Mouse (Mus musculus) lung, adult 18-20 months (tissue): ENCODE data around the gene Pex26.

ENCODE experiments used
- DNase-seq, 2 experiments: peaks; one replicate each; pipeline ENCODE4 v3.0.0; 2022; ENCODE audit warnings: mixed read lengths in 2 of 2

Gene Pex26

DNA sequence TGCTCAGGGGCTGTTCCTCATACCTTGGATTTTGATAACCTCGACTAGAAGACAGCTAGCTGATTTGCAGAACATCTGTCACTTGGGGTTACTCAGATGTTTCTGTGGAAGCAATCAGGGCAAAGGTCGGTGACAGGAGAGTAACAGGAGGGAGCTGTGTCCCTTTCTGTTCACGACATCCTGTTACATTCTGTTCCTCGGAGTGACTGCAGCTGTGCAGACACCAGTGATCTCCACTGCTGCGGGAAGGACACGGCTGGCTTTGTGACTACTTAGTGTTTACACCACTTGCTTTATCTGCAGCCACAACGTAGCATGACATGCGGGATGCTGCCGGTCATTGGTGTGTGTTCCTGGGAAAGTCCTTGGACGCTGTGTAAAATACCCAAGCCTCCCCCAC lies 59.7 kb downstream of the Pex26 start:
- DNase-seq: no peak

DNA sequence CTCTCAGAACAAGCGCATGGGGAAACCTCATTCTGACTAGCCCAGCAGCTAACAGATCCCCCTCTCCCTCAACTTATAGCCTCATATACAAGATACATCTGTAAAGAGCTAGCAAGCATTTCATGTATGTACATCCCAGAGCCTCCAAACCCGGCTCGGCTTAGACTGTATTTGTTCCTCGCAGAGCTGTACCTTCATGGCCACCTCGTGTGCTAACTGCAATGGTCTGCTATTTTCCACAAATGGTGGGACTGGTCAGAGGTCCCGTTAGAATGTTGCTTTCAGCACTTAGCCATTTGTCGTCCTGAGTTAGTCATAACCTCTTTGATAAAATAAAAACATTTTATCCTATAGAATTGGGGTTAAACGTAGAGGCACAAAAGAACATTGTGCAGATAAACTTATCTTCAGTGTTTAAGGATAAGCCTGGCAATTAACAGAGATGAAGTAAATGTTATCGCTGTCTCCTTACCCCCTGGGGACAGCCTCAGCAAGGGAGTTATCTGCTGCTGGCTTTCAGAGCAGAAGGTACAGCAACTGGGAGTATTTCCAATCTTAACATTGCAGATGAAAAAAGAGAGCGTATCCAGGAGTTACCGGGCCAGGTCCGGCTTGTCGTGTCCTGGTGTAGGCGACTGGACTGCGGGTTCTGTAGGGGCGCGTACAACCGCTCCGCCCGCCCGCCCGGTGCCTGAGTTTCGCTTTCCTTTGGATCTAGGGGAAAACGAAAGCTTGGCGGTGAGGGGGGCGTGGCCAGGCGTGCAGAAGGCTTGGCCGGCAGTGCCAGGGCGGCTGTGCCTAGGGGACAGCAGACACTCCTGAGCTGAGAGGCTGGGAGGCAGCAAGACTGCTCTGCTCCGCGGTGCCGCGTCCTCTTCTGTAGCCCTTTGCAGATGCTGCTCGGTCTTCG lies 61.9 kb downstream of the Pex26 start, which contains the start of gene Usp18:
TSS of gene Usp18 (plus strand) at position 780 of the 910 bp plus-strand sequence.
- peak; percentile 95 to 96 for DNase-seq

DNA sequence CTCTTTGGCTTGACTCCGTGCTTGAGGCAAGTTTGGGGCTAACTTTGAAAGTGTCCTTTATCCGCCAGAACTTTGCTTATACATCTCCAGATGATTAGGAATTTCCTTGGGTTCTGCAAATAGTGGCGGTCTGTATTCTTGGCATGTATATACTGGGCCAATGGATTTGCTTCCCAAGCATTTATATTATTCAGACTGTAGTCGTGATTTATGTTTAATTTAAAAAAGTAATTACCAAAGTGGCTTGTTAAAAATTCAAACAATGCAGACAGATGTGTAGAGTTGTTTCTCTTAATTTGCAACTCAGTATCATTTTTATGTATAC lies 62.5 kb downstream of the Pex26 start:
- DNase-seq: no peak
